Mouse (Mus musculus): Measurements from ENCODE around the gene Znhit1. TPM values are rescaled to one million over a fixed set of nuclear protein-coding genes. Genes with fewer than 3 reads are reported as not detected.
A peak's percentile ranks its signal among the peaks of the same experiment; 100 is the strongest.
"Not testable (repeated sequence)": the region's sequence is repeated elsewhere in the genome, so short reads cannot be mapped to it uniquely, and the experiment has no call there.

The Znhit1 gene
- total and polyA plus RNA-seq, 2 experiments from 2014 or later = 85.4 to 153 TPM

- no peak for ATAC-seq (ENCODE audit: low FRiP score)
Measured at GRCm38 (mm10) chr5:136940845-136941560, 46.8 kb downstream of the Znhit1 start.

GRCm38 (mm10) chr5:136940029-136940428 lies 47.8 kb downstream of the Znhit1 start:
- 88% methylated on average over 6 of the region's 6 CpGs for WGBS
- not testable (repeated sequence) for ATAC-seq (ENCODE audit: low FRiP score)

More at GRCm38 (mm10) chr5:136940845-136941560, 46.8 kb downstream of the Znhit1 start:
- Histone ChIP-seq H3K27me3 (ENCODE audit: insufficient read depth, low read length) (no peaks in the 10 kb centered on the region), H3K4me1 (ENCODE audit: insufficient read depth, low read length) (no peaks in the 10 kb centered on the region), H3K36me3 (ENCODE audit: insufficient read depth, low read length) (no peaks in the 10 kb centered on the region), H3K9me3 (ENCODE audit: low read length) (no peaks in the 10 kb centered on the region), H3K9ac (replicated peaks; ENCODE audit: low read length, poor library complexity, severe bottlenecking) (no peak overlapping the region), H3K4me3 (ENCODE audit: low read depth, low read length) (no peak overlapping the region), H3K4me2 (ENCODE audit: low read depth, low read length, poor library complexity, severe bottlenecking) (no peak overlapping the region), H3K27ac (ENCODE audit: low read depth, low read length) (no peak overlapping the region)
- no peak for TF ChIP-seq CTCF (IDR thresholded peaks at IDR 0.05)
- DNase-seq (ENCODE audit: low spot score) = no peak
- whole genome bisulfite sequencing = 87% methylated on average over 12 of the region's 12 CpGs

GRCm38 (mm10) chr5:136939284-136939683 lies 48.5 kb downstream of the Znhit1 start:
- TF ChIP-seq CTCF (IDR thresholded peaks at IDR 0.05) = peak; percentile 54
- H3K4me1 ChIP-seq (ENCODE audit: insufficient read depth, low read length) = no peaks in the 10 kb centered on the region
- DNase-seq (ENCODE audit: low spot score) = no peak
- H3K4me3 ChIP-seq (ENCODE audit: low read depth, low read length) = no peak overlapping the region
- H3K9ac ChIP-seq (replicated peaks; ENCODE audit: low read length, poor library complexity, severe bottlenecking) = no peak overlapping the region
- no peak overlapping the region for H3K4me2 ChIP-seq (ENCODE audit: low read depth, low read length, poor library complexity, severe bottlenecking)
- ATAC-seq (ENCODE audit: low FRiP score) = no peak
- no peak overlapping the region for H3K27ac ChIP-seq (ENCODE audit: low read depth, low read length)
- H3K36me3 ChIP-seq (ENCODE audit: insufficient read depth, low read length) = peaks cover 4% of the 10 kb centered on the region; the same call in 1 of the 2 replicates
- no peaks in the 10 kb centered on the region for H3K27me3 ChIP-seq (ENCODE audit: insufficient read depth, low read length)
- no peaks in the 10 kb centered on the region for H3K9me3 ChIP-seq (ENCODE audit: low read length)
- 72% methylated on average over 7 of the region's 7 CpGs for WGBS

More at GRCm38 (mm10) chr5:136940029-136940428, 47.8 kb downstream of the Znhit1 start:
- H3K4me2 ChIP-seq (ENCODE audit: low read depth, low read length, poor library complexity, severe bottlenecking); H3K27ac ChIP-seq (ENCODE audit: low read depth, low read length); DNase-seq (ENCODE audit: low spot score); H3K36me3 ChIP-seq (ENCODE audit: insufficient read depth, low read length); H3K4me3 ChIP-seq (ENCODE audit: low read depth, low read length); H3K4me1 ChIP-seq (ENCODE audit: insufficient read depth, low read length); H3K9me3 ChIP-seq (ENCODE audit: low read length); H3K27me3 ChIP-seq (ENCODE audit: insufficient read depth, low read length); H3K9ac ChIP-seq (replicated peaks; ENCODE audit: low read length, poor library complexity, severe bottlenecking): not testable (repeated sequence)

GRCm38 (mm10) chr5:136937621-136938020 lies 50.2 kb downstream of the Znhit1 start:
- H3K36me3 ChIP-seq (ENCODE audit: insufficient read depth, low read length) = peaks cover 8% of the 10 kb centered on the region
- no peak overlapping the region for H3K4me3 ChIP-seq (ENCODE audit: low read depth, low read length)
- no peaks in the 10 kb centered on the region for H3K27me3 ChIP-seq (ENCODE audit: insufficient read depth, low read length)
- H3K4me1 ChIP-seq (ENCODE audit: insufficient read depth, low read length) = no peaks in the 10 kb centered on the region
- TF ChIP-seq CTCF (IDR thresholded peaks at IDR 0.05) = no peak
- DNase-seq (ENCODE audit: low spot score) (no peak), ATAC-seq (ENCODE audit: low FRiP score) (no peak)
- H3K9me3 ChIP-seq (ENCODE audit: low read length) = no peaks in the 10 kb centered on the region
- H3K4me2 ChIP-seq (ENCODE audit: low read depth, low read length, poor library complexity, severe bottlenecking) = no peak overlapping the region
- no peak overlapping the region for H3K9ac ChIP-seq (replicated peaks; ENCODE audit: low read length, poor library complexity, severe bottlenecking)
- WGBS = 90% methylated on average over 5 of the region's 5 CpGs
- no peak overlapping the region for H3K27ac ChIP-seq (ENCODE audit: low read depth, low read length)

- no peak for DNase-seq (ENCODE audit: low spot score)
- no peaks in the 10 kb centered on the region for H3K4me1 ChIP-seq (ENCODE audit: insufficient read depth, low read length)
- ATAC-seq (ENCODE audit: low FRiP score) = no peak
- H3K4me3 ChIP-seq (ENCODE audit: low read depth, low read length) = no peak overlapping the region
- no peak overlapping the region for H3K9ac ChIP-seq (replicated peaks; ENCODE audit: low read length, poor library complexity, severe bottlenecking)
- peaks cover 8% of the 10 kb centered on the region for H3K36me3 ChIP-seq (ENCODE audit: insufficient read depth, low read length)
- 83% methylated on average over 6 of the region's 6 CpGs for WGBS
- TF ChIP-seq CTCF (IDR thresholded peaks at IDR 0.05) = no peak
- no peak overlapping the region for H3K4me2 ChIP-seq (ENCODE audit: low read depth, low read length, poor library complexity, severe bottlenecking)
- H3K27ac ChIP-seq (ENCODE audit: low read depth, low read length) = no peak overlapping the region
- H3K9me3 ChIP-seq (ENCODE audit: low read length) = no peaks in the 10 kb centered on the region
- H3K27me3 ChIP-seq (ENCODE audit: insufficient read depth, low read length) = no peaks in the 10 kb centered on the region
Measured at GRCm38 (mm10) chr5:136936750-136937149, 51.1 kb downstream of the Znhit1 start.

- 70% methylated on average over 7 of the region's 7 CpGs for WGBS
- no peak overlapping the region for H3K4me2 ChIP-seq (ENCODE audit: low read depth, low read length, poor library complexity, severe bottlenecking)
- H3K9ac ChIP-seq (replicated peaks; ENCODE audit: low read length, poor library complexity, severe bottlenecking) = no peak overlapping the region
Measured at GRCm38 (mm10) chr5:136935905-136936695, 51.7 kb downstream of the Znhit1 start.

More at GRCm38 (mm10) chr5:136935905-136936695, 51.7 kb downstream of the Znhit1 start:
- TF ChIP-seq CTCF (IDR thresholded peaks at IDR 0.05) = peak; percentile 57
- no peaks in the 10 kb centered on the region for H3K4me1 ChIP-seq (ENCODE audit: insufficient read depth, low read length)
- no peak overlapping the region for H3K27ac ChIP-seq (ENCODE audit: low read depth, low read length)
- H3K27me3 ChIP-seq (ENCODE audit: insufficient read depth, low read length) = no peaks in the 10 kb centered on the region
- peaks cover 8% of the 10 kb centered on the region for H3K36me3 ChIP-seq (ENCODE audit: insufficient read depth, low read length)
- no peak overlapping the region for H3K4me3 ChIP-seq (ENCODE audit: low read depth, low read length)
- no peak for ATAC-seq (ENCODE audit: low FRiP score)
- no peaks in the 10 kb centered on the region for H3K9me3 ChIP-seq (ENCODE audit: low read length)
- no peak for DNase-seq (ENCODE audit: low spot score)

All from midbrain, postnatal 0 days (tissue).